33 mouse cellular contexts compared by ENCODE assay signal in genomic region chr7:82007151-82007550, GRCm38 (mm10). TPM values are rescaled to one million over a fixed set of nuclear protein-coding genes. Genes with fewer than 3 reads are reported as not detected.
"Had no signal": no experiment of that assay in that cellular context is flagged by ENCODE, and none has a peak within 500 bp of the region (broad histone marks: within the 10 kb centered on the region; RNA-seq: fewer than 3 reads in every experiment).

No protein-coding gene starts in this region.

- H3K4me1 ChIP-seq: heart, embryonic 15.5 days; liver, embryonic 12.5 days had no signal

- H3K4me2 ChIP-seq: heart, embryonic 11.5 days; heart, embryonic 13.5 days; heart, embryonic 15.5 days; hindbrain, embryonic 13.5 days; hindbrain, embryonic 15.5 days; kidney, embryonic 15.5 days; limb, embryonic 13.5 days; limb, embryonic 15.5 days; liver, embryonic 12.5 days had no signal

- DNase-seq: gastrocnemius, postnatal 14 days; gastrocnemius, postnatal 36 days; heart, adult 18-20 months; heart, postnatal 14 days; heart, postnatal 36 days; kidney, adult 11 months; kidney, adult 2 months; kidney, adult 9 months; kidney, postnatal 14 days; kidney, postnatal 36 days; layer of hippocampus, postnatal 36 days; left cerebral cortex, postnatal 4 days had no signal

- H3K4me3 ChIP-seq: heart, embryonic 13.5 days; heart, embryonic 15.5 days; hindbrain, embryonic 13.5 days; hindbrain, embryonic 15.5 days; kidney, embryonic 15.5 days; layer of hippocampus, adult 2 months; limb, embryonic 13.5 days; limb, embryonic 15.5 days; liver, embryonic 12.5 days had no signal

- H3K27ac ChIP-seq: heart, embryonic 13.5 days; heart, embryonic 15.5 days; hindbrain, embryonic 13.5 days; hindbrain, embryonic 15.5 days; hindbrain, postnatal 0 days; kidney, embryonic 15.5 days; kidney, postnatal 0 days; layer of hippocampus, adult 2 months; limb, embryonic 13.5 days; limb, embryonic 15.5 days; liver, embryonic 12.5 days; liver, embryonic 14.5 days had no signal

- H3K27me3 ChIP-seq: hindbrain, embryonic 15.5 days had no signal

- H3K9ac ChIP-seq: heart, embryonic 13.5 days; heart, embryonic 15.5 days; hindbrain, embryonic 13.5 days; hindbrain, embryonic 15.5 days; kidney, embryonic 15.5 days; limb, embryonic 13.5 days; limb, embryonic 15.5 days; liver, embryonic 12.5 days; liver, embryonic 14.5 days had no signal

- H3K36me3 ChIP-seq: heart, embryonic 13.5 days; heart, embryonic 15.5 days; hindbrain, embryonic 13.5 days; hindbrain, embryonic 15.5 days; kidney, embryonic 15.5 days; limb, embryonic 13.5 days; limb, embryonic 15.5 days; liver, embryonic 12.5 days had no signal

RNA-seq across cellular contexts. Expression of gene Bnc1, which starts 15.1 kb away (rescaled TPM):
- total RNA-seq: gastrocnemius, adult 18-20 months; gastrocnemius, adult 8-10 months; gastrocnemius, postnatal 14 days; gastrocnemius, postnatal 36 days; hematopoietic stem cell, adult 5-6 weeks; layer of hippocampus, postnatal 14 days; layer of hippocampus, postnatal 36 days; left cerebral cortex, adult 18-20 months; left cerebral cortex, adult 8-10 months; left cerebral cortex, postnatal 10 days; left cerebral cortex, postnatal 25 days; left cerebral cortex, postnatal 4 days had no signal
- polyA plus RNA-seq: hindbrain, postnatal 0 days had no signal
